Mouse (Mus musculus) liver, embryonic 16.5 days (tissue): ENCODE data around the gene Tmem176a. TPM values are rescaled to one million over a fixed set of nuclear protein-coding genes. Genes with fewer than 3 reads are reported as not detected.
"Not testable (repeated sequence)": the region's sequence is repeated elsewhere in the genome, so short reads cannot be mapped to it uniquely, and the experiment has no call there.

Experiments used
- ATAC-seq: fragments of 200-750 bp; cut with Nextera tagmentation; 2 replicates; pipeline ENCODE4 v1.8.0; 2017; ENCODE audit warnings: low read depth, mild to moderate bottlenecking, moderate number of reproducible peaks, moderate library complexity
- H3K27ac ChIP-seq: fragments of 300-500 bp; sonication (generic); 2 replicates; pipeline ENCODE4 v1.5.1; 2014; ENCODE audit warnings: mild to moderate bottlenecking, low read length
- H3K27me3 ChIP-seq: fragments of 300-500 bp; sonication (generic); 2 replicates; pipeline ENCODE4 v1.6.1; 2014; ENCODE audit warnings: low read depth, low read length, mixed read lengths; ENCODE audit not compliant: control insufficient read depth, insufficient read depth
- H3K36me3 ChIP-seq: fragments of 300-500 bp; sonication (generic); 2 replicates; pipeline ENCODE4 v1.6.1; 2014; ENCODE audit warnings: mild to moderate bottlenecking; ENCODE audit not compliant: control insufficient read depth, insufficient read depth
- H3K4me1 ChIP-seq: fragments of 300-500 bp; sonication (generic); 2 replicates; pipeline ENCODE4 v1.6.1; 2014; ENCODE audit warnings: low read depth, low read length, mixed read lengths; ENCODE audit not compliant: control insufficient read depth
- H3K4me2 ChIP-seq: fragments of 300-500 bp; sonication (generic); 2 replicates; pipeline ENCODE4 v1.6.1; 2014; ENCODE audit warnings: low read depth, low read length, mixed read lengths
- H3K4me3 ChIP-seq: fragments of 300-500 bp; sonication (generic); 2 replicates; pipeline ENCODE4 v1.5.1; 2014; ENCODE audit warnings: low read depth, mild to moderate bottlenecking, low read length
- H3K9ac ChIP-seq: fragments of 300-500 bp; sonication (generic); 2 replicates; pipeline ENCODE4 v1.6.1; 2014; ENCODE audit warnings: low read depth, low read length
- H3K9me3 ChIP-seq: fragments of 300-500 bp; sonication (generic); replicated peaks from 2 replicates; pipeline ENCODE4 v1.6.1; 2016; ENCODE audit warnings: low read length; ENCODE audit not compliant: control insufficient read depth
- whole genome bisulfite sequencing: fragments of 180-500 bp; shearing (Covaris S2); extraction: QIAGEN DNeasy Blood & Tissue Kit; methylation state at CpG from one replicate; pipeline ENCODE4 v1.1.7; 2014; ENCODE audit not compliant: insufficient replicate concordance; 5-methylcytosine and 5-hydroxymethylcytosine counted together
- polyA plus RNA-seq: library from polyadenylated mRNA; unstranded; fragments of >200 nt; fragmentation: Nextera tagmentation; extraction: Ambion mirVana; gene quantifications from 2 replicates; pipeline ENCODE4 v1.2.1, GENCODE M21; 2015

The Tmem176a gene
- polyA plus RNA-seq, 1 experiment from 2014 or later, result 147 TPM

GRCm38 (mm10) chr6:48821991-48822785 lies 18.5 kb upstream of the Tmem176a start:
- not testable (repeated sequence) for H3K27ac ChIP-seq, H3K4me1 ChIP-seq, H3K9ac ChIP-seq, H3K27me3 ChIP-seq, H3K36me3 ChIP-seq, H3K4me2 ChIP-seq, ATAC-seq, H3K4me3 ChIP-seq, H3K9me3 ChIP-seq
- 63% methylated on average over 7 of the region's 7 CpGs for WGBS

GRCm38 (mm10) chr6:48825016-48825415 lies 15.7 kb upstream of the Tmem176a start:
- WGBS, result 56% methylated on average over 7 of the region's 7 CpGs
- Histone ChIP-seq H3K36me3 (no peaks in the 10 kb centered on the region), H3K4me3 (no peak overlapping the region), H3K4me1 (peaks cover 7% of the 10 kb centered on the region), H3K27ac (peak overlapping the region; percentile 71), H3K27me3 (no peaks in the 10 kb centered on the region), H3K9me3 (no peaks in the 10 kb centered on the region), H3K9ac (no peak overlapping the region), H3K4me2 (no peak overlapping the region)
- ATAC-seq, result peak; percentile 90

- 58% methylated on average over 1 of the region's 1 CpGs for WGBS
- Histone ChIP-seq H3K9ac (no peak overlapping the region), H3K9me3 (no peaks in the 10 kb centered on the region), H3K4me2 (no peak overlapping the region), H3K4me3 (no peak overlapping the region), H3K27me3 (no peaks in the 10 kb centered on the region), H3K36me3 (no peaks in the 10 kb centered on the region), H3K4me1 (peaks cover 8% of the 10 kb centered on the region), H3K27ac (no peak overlapping the region)
- ATAC-seq, result no peak
Measured at GRCm38 (mm10) chr6:48828976-48829375, 11.7 kb upstream of the Tmem176a start.

GRCm38 (mm10) chr6:48829651-48830050 lies 11.1 kb upstream of the Tmem176a start:
- H3K4me1 ChIP-seq, result peaks cover 8% of the 10 kb centered on the region
- peak overlapping the region; percentile 45 for H3K27ac ChIP-seq
- H3K9me3 ChIP-seq, result no peaks in the 10 kb centered on the region
- H3K4me3 ChIP-seq, result no peak overlapping the region
- 0 out of 2 replicates have a peak, but pooled peaks have one; percentile 20 for ATAC-seq
- H3K4me2 ChIP-seq, result no peak overlapping the region
- H3K9ac ChIP-seq, result no peak overlapping the region
- H3K27me3 ChIP-seq, result no peaks in the 10 kb centered on the region
- no peaks in the 10 kb centered on the region for H3K36me3 ChIP-seq

GRCm38 (mm10) chr6:48830241-48830640 lies 10.5 kb upstream of the Tmem176a start:
- ATAC-seq, result no peak
- Histone ChIP-seq H3K9ac (no peak overlapping the region), H3K4me1 (peaks cover 8% of the 10 kb centered on the region), H3K4me2 (no peak overlapping the region), H3K27ac (peak overlapping the region; percentile 45), H3K36me3 (peaks cover 2% of the 10 kb centered on the region; the same call in 1 of the 2 replicates), H3K4me3 (no peak overlapping the region), H3K9me3 (no peaks in the 10 kb centered on the region), H3K27me3 (no peaks in the 10 kb centered on the region)
- WGBS, result 10% methylated on average over 1 of the region's 1 CpGs

GRCm38 (mm10) chr6:48831141-48831540 lies 9.6 kb upstream of the Tmem176a start:
- Histone ChIP-seq H3K36me3 (peaks cover 3% of the 10 kb centered on the region; the same call in 1 of the 2 replicates), H3K27ac (no peak overlapping the region; the same call in 1 of the 2 replicates), H3K4me1 (peaks cover 8% of the 10 kb centered on the region), H3K4me2 (no peak overlapping the region), H3K9me3 (no peaks in the 10 kb centered on the region), H3K27me3 (no peaks in the 10 kb centered on the region), H3K9ac (no peak overlapping the region), H3K4me3 (no peak overlapping the region)
- no peak for ATAC-seq
- 76% methylated on average over 5 of the region's 5 CpGs for WGBS

- Histone ChIP-seq H3K9me3 (no peaks in the 10 kb centered on the region), H3K4me2 (no peak overlapping the region), H3K36me3 (peaks cover 3% of the 10 kb centered on the region; the same call in 1 of the 2 replicates), H3K27ac (no peak overlapping the region), H3K4me1 (peaks cover 8% of the 10 kb centered on the region), H3K27me3 (no peaks in the 10 kb centered on the region), H3K9ac (no peak overlapping the region), H3K4me3 (no peak overlapping the region)
- 0 out of 2 replicates have a peak, but pooled peaks have one; percentile 19 for ATAC-seq
- whole genome bisulfite sequencing, result 45% methylated on average over 1 of the region's 1 CpGs
Measured at GRCm38 (mm10) chr6:48832426-48832825, 8.3 kb upstream of the Tmem176a start.

GRCm38 (mm10) chr6:48833515-48833914 lies 7.2 kb upstream of the Tmem176a start:
- ATAC-seq, result no peak
- Histone ChIP-seq H3K9ac (no peak overlapping the region), H3K4me2 (no peak overlapping the region), H3K9me3 (no peaks in the 10 kb centered on the region), H3K27me3 (no peaks in the 10 kb centered on the region), H3K27ac (no peak overlapping the region), H3K4me3 (no peak overlapping the region), H3K4me1 (peaks cover 6% of the 10 kb centered on the region), H3K36me3 (peaks cover 3% of the 10 kb centered on the region; the same call in 1 of the 2 replicates)
- WGBS, result 55% methylated on average over 4 of the region's 4 CpGs

- H3K4me1 ChIP-seq, result peaks cover 3% of the 10 kb centered on the region
- peaks cover 3% of the 10 kb centered on the region; the same call in 1 of the 2 replicates for H3K36me3 ChIP-seq
- no peaks in the 10 kb centered on the region for H3K27me3 ChIP-seq
- H3K4me3 ChIP-seq, result no peak overlapping the region
- no peak for ATAC-seq
- no peaks in the 10 kb centered on the region for H3K9me3 ChIP-seq
- 67% methylated on average over 5 of the region's 5 CpGs for WGBS
- H3K4me2 ChIP-seq, result no peak overlapping the region
- H3K9ac ChIP-seq, result no peak overlapping the region
- no peak overlapping the region for H3K27ac ChIP-seq
Measured at GRCm38 (mm10) chr6:48835241-48835640, 5.5 kb upstream of the Tmem176a start.
